Mouse (Mus musculus): ENCODE results near the gene Unc13c. TPM values are rescaled to one million over a fixed set of nuclear protein-coding genes. Genes with fewer than 3 reads are reported as not detected.

Gene Unc13c
- polyA plus RNA-seq, 1 experiment, result 7.6 TPM

GRCm38 (mm10) chr9:73565558-73565957, 403.2 kb downstream of the Unc13c start:
- TF ChIP-seq POLR2A (IDR thresholded peaks at IDR 0.05; ENCODE audit: extremely low read depth, insufficient read depth, low read length), result no peak
- no peak for TF ChIP-seq CTCF (IDR thresholded peaks at IDR 0.05; ENCODE audit: extremely low read depth, insufficient read depth, low read length)
- Histone ChIP-seq H3K4me1 (ENCODE audit: control insufficient read depth, insufficient read depth, low read length) (no peaks in the 10 kb centered on the region), H3K4me3 (ENCODE audit: insufficient read depth, low read length) (no peak overlapping the region), H3K27ac (ENCODE audit: insufficient read depth, low read length) (no peak overlapping the region)

- Histone ChIP-seq H3K4me1 (ENCODE audit: control insufficient read depth, insufficient read depth, low read length) (no peaks in the 10 kb centered on the region), H3K4me3 (ENCODE audit: insufficient read depth, low read length) (no peak overlapping the region), H3K27ac (ENCODE audit: insufficient read depth, low read length) (no peak overlapping the region)
- TF ChIP-seq POLR2A (IDR thresholded peaks at IDR 0.05; ENCODE audit: extremely low read depth, insufficient read depth, low read length), result no peak
- TF ChIP-seq CTCF (IDR thresholded peaks at IDR 0.05; ENCODE audit: extremely low read depth, insufficient read depth, low read length), result no peak
Measured at GRCm38 (mm10) chr9:73560037-73560436, 408.7 kb downstream of the Unc13c start.

- Histone ChIP-seq H3K4me3 (ENCODE audit: insufficient read depth, low read length) (no peak overlapping the region), H3K27ac (ENCODE audit: insufficient read depth, low read length) (no peak overlapping the region)
- TF ChIP-seq POLR2A (IDR thresholded peaks at IDR 0.05; ENCODE audit: extremely low read depth, insufficient read depth, low read length) (no peak), CTCF (IDR thresholded peaks at IDR 0.05; ENCODE audit: extremely low read depth, insufficient read depth, low read length) (peak; percentile 73)
Measured at GRCm38 (mm10) chr9:73557805-73558204, 411.0 kb downstream of the Unc13c start.

GRCm38 (mm10) chr9:73555354-73555753, 413.4 kb downstream of the Unc13c start:
- TF ChIP-seq CTCF (IDR thresholded peaks at IDR 0.05; ENCODE audit: extremely low read depth, insufficient read depth, low read length) (no peak), POLR2A (IDR thresholded peaks at IDR 0.05; ENCODE audit: extremely low read depth, insufficient read depth, low read length) (no peak)
- no peak overlapping the region for H3K27ac ChIP-seq (ENCODE audit: insufficient read depth, low read length)
- no peak overlapping the region for H3K4me3 ChIP-seq (ENCODE audit: insufficient read depth, low read length)
- no peaks in the 10 kb centered on the region for H3K4me1 ChIP-seq (ENCODE audit: control insufficient read depth, insufficient read depth, low read length)

More at GRCm38 (mm10) chr9:73557805-73558204, 411.0 kb downstream of the Unc13c start:
- no peaks in the 10 kb centered on the region for H3K4me1 ChIP-seq (ENCODE audit: control insufficient read depth, insufficient read depth, low read length)

DNA sequence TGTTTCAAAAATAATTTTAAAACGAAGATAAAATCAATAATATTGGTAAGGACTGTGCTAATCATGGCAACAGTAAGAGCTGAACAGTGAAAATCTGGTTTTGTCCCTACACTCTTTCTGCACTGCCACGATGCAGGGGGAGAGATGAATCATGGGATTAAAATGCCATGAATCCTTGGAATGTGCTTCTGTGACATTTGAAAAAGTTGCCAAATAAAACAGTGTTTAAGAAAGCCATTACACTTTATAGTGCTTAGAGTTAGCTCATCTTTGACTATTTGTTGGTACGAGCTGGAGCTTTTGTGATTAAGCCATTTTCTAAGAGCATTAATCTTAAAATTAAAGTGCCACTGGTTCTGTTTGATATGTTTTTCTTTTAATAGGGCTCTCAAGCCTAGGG, 496.2 kb downstream of the Unc13c start:
- Histone ChIP-seq H3K4me1 (ENCODE audit: control insufficient read depth, insufficient read depth, low read length) (no peaks in the 10 kb centered on the region), H3K4me3 (ENCODE audit: insufficient read depth, low read length) (no peak overlapping the region), H3K27ac (ENCODE audit: insufficient read depth, low read length) (no peak overlapping the region)
- TF ChIP-seq POLR2A (IDR thresholded peaks at IDR 0.05; ENCODE audit: extremely low read depth, insufficient read depth, low read length) (no peak), CTCF (IDR thresholded peaks at IDR 0.05; ENCODE audit: extremely low read depth, insufficient read depth, low read length) (no peak)

DNA sequence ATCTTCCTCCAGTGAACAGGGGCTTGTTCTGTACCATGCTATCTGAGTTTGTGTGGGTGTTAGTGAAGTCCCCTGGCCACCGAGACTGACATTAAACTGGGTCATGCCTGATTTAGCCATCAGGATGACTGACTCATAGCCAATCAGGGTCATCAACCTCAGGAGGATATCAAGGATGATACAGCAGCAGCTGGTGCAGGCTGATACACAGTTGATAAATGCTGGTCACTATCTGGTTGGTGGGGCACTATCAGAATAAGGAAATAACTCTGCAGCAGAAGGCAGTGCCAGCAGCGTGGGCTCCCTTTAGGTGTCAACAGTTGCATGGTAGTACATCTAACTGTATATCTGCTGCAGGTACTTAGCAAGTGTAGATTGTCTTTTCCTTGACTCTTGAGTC, 506.7 kb downstream of the Unc13c start:
- Histone ChIP-seq H3K27ac (ENCODE audit: insufficient read depth, low read length) (no peak overlapping the region), H3K4me1 (ENCODE audit: control insufficient read depth, insufficient read depth, low read length) (no peaks in the 10 kb centered on the region), H3K4me3 (ENCODE audit: insufficient read depth, low read length) (no peak overlapping the region)
- TF ChIP-seq POLR2A (IDR thresholded peaks at IDR 0.05; ENCODE audit: extremely low read depth, insufficient read depth, low read length) (no peak), CTCF (IDR thresholded peaks at IDR 0.05; ENCODE audit: extremely low read depth, insufficient read depth, low read length) (no peak)

GRCm38 (mm10) chr9:73450009-73450408, 518.8 kb downstream of the Unc13c start:
- Histone ChIP-seq H3K4me3 (ENCODE audit: insufficient read depth, low read length) (no peak overlapping the region), H3K4me1 (ENCODE audit: control insufficient read depth, insufficient read depth, low read length) (no peaks in the 10 kb centered on the region), H3K27ac (ENCODE audit: insufficient read depth, low read length) (no peak overlapping the region)
- no peak for TF ChIP-seq CTCF (IDR thresholded peaks at IDR 0.05; ENCODE audit: extremely low read depth, insufficient read depth, low read length)
- TF ChIP-seq POLR2A (IDR thresholded peaks at IDR 0.05; ENCODE audit: extremely low read depth, insufficient read depth, low read length), result no peak

GRCm38 (mm10) chr9:73449216-73449615, 519.5 kb downstream of the Unc13c start:
- H3K4me1 ChIP-seq (ENCODE audit: control insufficient read depth, insufficient read depth, low read length), result no peaks in the 10 kb centered on the region
- H3K27ac ChIP-seq (ENCODE audit: insufficient read depth, low read length), result no peak overlapping the region
- TF ChIP-seq CTCF (IDR thresholded peaks at IDR 0.05; ENCODE audit: extremely low read depth, insufficient read depth, low read length) (no peak), POLR2A (IDR thresholded peaks at IDR 0.05; ENCODE audit: extremely low read depth, insufficient read depth, low read length) (no peak)
- no peak overlapping the region for H3K4me3 ChIP-seq (ENCODE audit: insufficient read depth, low read length)

GRCm38 (mm10) chr9:73431925-73432324, 536.8 kb downstream of the Unc13c start:
- TF ChIP-seq CTCF (IDR thresholded peaks at IDR 0.05; ENCODE audit: extremely low read depth, insufficient read depth, low read length) (no peak), POLR2A (IDR thresholded peaks at IDR 0.05; ENCODE audit: extremely low read depth, insufficient read depth, low read length) (no peak)

More at GRCm38 (mm10) chr9:73431925-73432324, 536.8 kb downstream of the Unc13c start:
- Histone ChIP-seq H3K4me3 (ENCODE audit: insufficient read depth, low read length) (no peak overlapping the region), H3K4me1 (ENCODE audit: control insufficient read depth, insufficient read depth, low read length) (no peaks in the 10 kb centered on the region), H3K27ac (ENCODE audit: insufficient read depth, low read length) (no peak overlapping the region)

Other genes starting within 250 kb of the Unc13c start
- gene Wdr72, start 141.4 kb upstream of the Unc13c start, polyA plus RNA-seq (2012; rRNA removed), result 0.02 TPM in 1 of 2 replicates, not detected in the other

Data from cortical plate, adult 2 months (tissue).